Mouse (Mus musculus): Measurements from ENCODE around the gene Cldn10. TPM values are rescaled to one million over a fixed set of nuclear protein-coding genes. Genes with fewer than 3 reads are reported as not detected.

The Cldn10 gene
- polyA plus RNA-seq, 1 experiment from 2014 or later, result 1.9 TPM

GRCm38 (mm10) chr14:118856563-118856962 lies 68.9 kb downstream of the Cldn10 start:
- no peak overlapping the region for H3K4me2 ChIP-seq (ENCODE audit: low read length)
- no peak for ATAC-seq
- no peaks in the 10 kb centered on the region for H3K9me3 ChIP-seq (ENCODE audit: control insufficient read depth, low read length)
- no peak overlapping the region for H3K9ac ChIP-seq (replicated peaks; ENCODE audit: low read depth, low read length)
- no peaks in the 10 kb centered on the region for H3K36me3 ChIP-seq (ENCODE audit: control insufficient read depth, insufficient read depth)
- peaks cover 18% of the 10 kb centered on the region for H3K27me3 ChIP-seq (replicated peaks; ENCODE audit: control insufficient read depth, insufficient read depth, low read length)
- peaks cover 21% of the 10 kb centered on the region for H3K4me1 ChIP-seq (replicated peaks; ENCODE audit: control insufficient read depth, insufficient read depth, low read length)
- no peak overlapping the region for H3K4me3 ChIP-seq (replicated peaks; ENCODE audit: low read length)
- no peak overlapping the region for H3K27ac ChIP-seq (ENCODE audit: low read length)
- WGBS, result 85% methylated on average over 6 of the region's 6 CpGs

- 19% methylated on average over 6 of the region's 6 CpGs for WGBS
Observed at GRCm38 (mm10) chr14:118858318-118858717, 70.6 kb downstream of the Cldn10 start.

GRCm38 (mm10) chr14:118862253-118862652 lies 74.5 kb downstream of the Cldn10 start:
- Histone ChIP-seq H3K36me3 (ENCODE audit: control insufficient read depth, insufficient read depth) (no peaks in the 10 kb centered on the region), H3K27ac (ENCODE audit: low read length) (no peak overlapping the region), H3K27me3 (replicated peaks; ENCODE audit: control insufficient read depth, insufficient read depth, low read length) (no peaks in the 10 kb centered on the region), H3K9ac (replicated peaks; ENCODE audit: low read depth, low read length) (no peak overlapping the region), H3K4me3 (replicated peaks; ENCODE audit: low read length) (no peak overlapping the region), H3K9me3 (ENCODE audit: control insufficient read depth, low read length) (no peaks in the 10 kb centered on the region), H3K4me1 (replicated peaks; ENCODE audit: control insufficient read depth, insufficient read depth, low read length) (peaks cover 9% of the 10 kb centered on the region), H3K4me2 (ENCODE audit: low read length) (no peak overlapping the region)
- WGBS, result 73% methylated on average over 7 of the region's 7 CpGs
- ATAC-seq, result no peak

More at GRCm38 (mm10) chr14:118858318-118858717, 70.6 kb downstream of the Cldn10 start:
- H3K36me3 ChIP-seq (ENCODE audit: control insufficient read depth, insufficient read depth), result no peaks in the 10 kb centered on the region
- H3K27me3 ChIP-seq (replicated peaks; ENCODE audit: control insufficient read depth, insufficient read depth, low read length), result peaks cover 13% of the 10 kb centered on the region
- no peak for ATAC-seq
- H3K9ac ChIP-seq (replicated peaks; ENCODE audit: low read depth, low read length), result no peak overlapping the region
- H3K4me3 ChIP-seq (replicated peaks; ENCODE audit: low read length), result no peak overlapping the region
- no peaks in the 10 kb centered on the region for H3K9me3 ChIP-seq (ENCODE audit: control insufficient read depth, low read length)
- H3K27ac ChIP-seq (ENCODE audit: low read length), result no peak overlapping the region
- no peak overlapping the region for H3K4me2 ChIP-seq (ENCODE audit: low read length)
- peaks cover 21% of the 10 kb centered on the region for H3K4me1 ChIP-seq (replicated peaks; ENCODE audit: control insufficient read depth, insufficient read depth, low read length)

- Histone ChIP-seq H3K36me3 (ENCODE audit: control insufficient read depth, insufficient read depth) (no peaks in the 10 kb centered on the region), H3K4me1 (replicated peaks; ENCODE audit: control insufficient read depth, insufficient read depth, low read length) (peaks cover 25% of the 10 kb centered on the region), H3K27ac (ENCODE audit: low read length) (no peak overlapping the region), H3K27me3 (replicated peaks; ENCODE audit: control insufficient read depth, insufficient read depth, low read length) (no peaks in the 10 kb centered on the region), H3K9me3 (ENCODE audit: control insufficient read depth, low read length) (no peaks in the 10 kb centered on the region), H3K4me2 (ENCODE audit: low read length) (no peak overlapping the region), H3K9ac (replicated peaks; ENCODE audit: low read depth, low read length) (no peak overlapping the region), H3K4me3 (replicated peaks; ENCODE audit: low read length) (no peak overlapping the region)
- WGBS, result 61% methylated on average over 4 of the region's 4 CpGs
- no peak for ATAC-seq
Observed at GRCm38 (mm10) chr14:118864905-118865304, 77.2 kb downstream of the Cldn10 start.

GRCm38 (mm10) chr14:118866014-118866811 lies 78.5 kb downstream of the Cldn10 start:
- no peak for ATAC-seq
- Histone ChIP-seq H3K36me3 (ENCODE audit: control insufficient read depth, insufficient read depth) (no peaks in the 10 kb centered on the region), H3K4me2 (ENCODE audit: low read length) (no peak overlapping the region), H3K4me3 (replicated peaks; ENCODE audit: low read length) (no peak overlapping the region), H3K4me1 (replicated peaks; ENCODE audit: control insufficient read depth, insufficient read depth, low read length) (peaks cover 19% of the 10 kb centered on the region), H3K9me3 (ENCODE audit: control insufficient read depth, low read length) (no peaks in the 10 kb centered on the region), H3K9ac (replicated peaks; ENCODE audit: low read depth, low read length) (no peak overlapping the region), H3K27me3 (replicated peaks; ENCODE audit: control insufficient read depth, insufficient read depth, low read length) (no peaks in the 10 kb centered on the region), H3K27ac (ENCODE audit: low read length) (no peak overlapping the region)
- 94% methylated on average over 10 of the region's 10 CpGs for WGBS

GRCm38 (mm10) chr14:118867366-118867765 lies 79.7 kb downstream of the Cldn10 start:
- Histone ChIP-seq H3K9me3 (ENCODE audit: control insufficient read depth, low read length) (no peaks in the 10 kb centered on the region), H3K9ac (replicated peaks; ENCODE audit: low read depth, low read length) (no peak overlapping the region), H3K4me1 (replicated peaks; ENCODE audit: control insufficient read depth, insufficient read depth, low read length) (peaks cover 19% of the 10 kb centered on the region), H3K4me2 (ENCODE audit: low read length) (no peak overlapping the region), H3K4me3 (replicated peaks; ENCODE audit: low read length) (no peak overlapping the region), H3K36me3 (ENCODE audit: control insufficient read depth, insufficient read depth) (peaks cover 2% of the 10 kb centered on the region; the same call in 1 of the 2 replicates), H3K27ac (ENCODE audit: low read length) (no peak overlapping the region), H3K27me3 (replicated peaks; ENCODE audit: control insufficient read depth, insufficient read depth, low read length) (no peaks in the 10 kb centered on the region)
- no peak for ATAC-seq
- WGBS, result 41% methylated on average over 6 of the region's 6 CpGs

- Histone ChIP-seq H3K27me3 (replicated peaks; ENCODE audit: control insufficient read depth, insufficient read depth, low read length) (no peaks in the 10 kb centered on the region), H3K4me1 (replicated peaks; ENCODE audit: control insufficient read depth, insufficient read depth, low read length) (peaks cover 19% of the 10 kb centered on the region), H3K27ac (ENCODE audit: low read length) (peak overlapping the region; percentile 33; the same call in 1 of the 2 replicates), H3K36me3 (ENCODE audit: control insufficient read depth, insufficient read depth) (peaks cover 5% of the 10 kb centered on the region; the same call in 1 of the 2 replicates), H3K9me3 (ENCODE audit: control insufficient read depth, low read length) (no peaks in the 10 kb centered on the region), H3K9ac (replicated peaks; ENCODE audit: low read depth, low read length) (no peak overlapping the region), H3K4me3 (replicated peaks; ENCODE audit: low read length) (no peak overlapping the region), H3K4me2 (ENCODE audit: low read length) (peak overlapping the region; percentile 25)
- ATAC-seq, result peak; percentile 90
- 43% methylated on average over 13 of the region's 13 CpGs for WGBS
Observed at GRCm38 (mm10) chr14:118868102-118868724, 80.5 kb downstream of the Cldn10 start.

- H3K36me3 ChIP-seq (ENCODE audit: control insufficient read depth, insufficient read depth), result peaks cover 8% of the 10 kb centered on the region
- H3K9me3 ChIP-seq (ENCODE audit: control insufficient read depth, low read length), result no peaks in the 10 kb centered on the region
- H3K4me2 ChIP-seq (ENCODE audit: low read length), result no peak overlapping the region
- peaks cover 19% of the 10 kb centered on the region for H3K4me1 ChIP-seq (replicated peaks; ENCODE audit: control insufficient read depth, insufficient read depth, low read length)
- 93% methylated on average over 6 of the region's 6 CpGs for WGBS
- no peak overlapping the region for H3K9ac ChIP-seq (replicated peaks; ENCODE audit: low read depth, low read length)
- no peak overlapping the region for H3K4me3 ChIP-seq (replicated peaks; ENCODE audit: low read length)
- H3K27me3 ChIP-seq (replicated peaks; ENCODE audit: control insufficient read depth, insufficient read depth, low read length), result no peaks in the 10 kb centered on the region
- no peak overlapping the region for H3K27ac ChIP-seq (ENCODE audit: low read length)
- ATAC-seq, result no peak
Observed at GRCm38 (mm10) chr14:118869712-118870111, 82.0 kb downstream of the Cldn10 start.

GRCm38 (mm10) chr14:118874126-118874525 lies 86.4 kb downstream of the Cldn10 start:
- H3K4me1 ChIP-seq (replicated peaks; ENCODE audit: control insufficient read depth, insufficient read depth, low read length), result peaks cover 2% of the 10 kb centered on the region; the same call in 1 of the 2 replicates
- WGBS, result 92% methylated on average over 4 of the region's 4 CpGs
- no peak overlapping the region for H3K4me2 ChIP-seq (ENCODE audit: low read length)
- H3K9ac ChIP-seq (replicated peaks; ENCODE audit: low read depth, low read length), result no peak overlapping the region
- H3K27me3 ChIP-seq (replicated peaks; ENCODE audit: control insufficient read depth, insufficient read depth, low read length), result no peaks in the 10 kb centered on the region
- H3K4me3 ChIP-seq (replicated peaks; ENCODE audit: low read length), result no peak overlapping the region
- H3K27ac ChIP-seq (ENCODE audit: low read length), result no peak overlapping the region
- ATAC-seq, result no peak
- no peaks in the 10 kb centered on the region for H3K9me3 ChIP-seq (ENCODE audit: control insufficient read depth, low read length)
- H3K36me3 ChIP-seq (ENCODE audit: control insufficient read depth, insufficient read depth), result peaks cover 28% of the 10 kb centered on the region

All from forebrain, embryonic 16.5 days (tissue).